Mouse (Mus musculus) liver, embryonic 15.5 days (tissue): ENCODE measurements around the gene Lgi4. TPM values are rescaled to one million over a fixed set of nuclear protein-coding genes. Genes with fewer than 3 reads are reported as not detected.

Experiments used
- ATAC-seq: fragments of 200-750 bp; cut with Nextera tagmentation; 2 replicates; pipeline ENCODE4 v1.8.0; 2017; ENCODE audit warnings: moderate number of reproducible peaks, mild to moderate bottlenecking, moderate library complexity; ENCODE audit not compliant: insufficient read depth
- H3K27ac ChIP-seq: fragments of 300-500 bp; sonication (generic); replicated peaks from 2 replicates; pipeline ENCODE4 v1.5.1; 2015; ENCODE audit warnings: mild to moderate bottlenecking, inconsistent platforms
- H3K27me3 ChIP-seq: fragments of 300-500 bp; sonication (generic); 2 replicates; pipeline ENCODE4 v1.6.1; 2015; ENCODE audit warnings: mild to moderate bottlenecking, inconsistent platforms
- H3K36me3 ChIP-seq: fragments of 300-500 bp; sonication (generic); replicated peaks from 2 replicates; pipeline ENCODE4 v1.6.1; 2015; ENCODE audit warnings: moderate library complexity, mild to moderate bottlenecking, inconsistent platforms
- H3K4me1 ChIP-seq: fragments of 300-500 bp; sonication (generic); replicated peaks from 2 replicates; pipeline ENCODE4 v1.6.1; 2015; ENCODE audit warnings: inconsistent platforms
- H3K4me2 ChIP-seq: fragments of 300-500 bp; sonication (generic); 2 replicates; pipeline ENCODE4 v1.6.1; 2015; ENCODE audit warnings: moderate library complexity, mild to moderate bottlenecking, inconsistent platforms
- H3K4me3 ChIP-seq: fragments of 300-500 bp; sonication (generic); replicated peaks from 2 replicates; pipeline ENCODE4 v1.5.1; 2015; ENCODE audit warnings: mild to moderate bottlenecking, inconsistent platforms
- H3K9ac ChIP-seq: fragments of 300-500 bp; sonication (generic); 2 replicates; pipeline ENCODE4 v1.6.1; 2015; ENCODE audit warnings: moderate library complexity, mild to moderate bottlenecking, inconsistent platforms
- H3K9me3 ChIP-seq: fragments of 300-500 bp; sonication (generic); replicated peaks from 2 replicates; pipeline ENCODE4 v1.6.1; 2016; ENCODE audit warnings: inconsistent platforms
- WGBS: fragments of 180-500 bp; shearing (Covaris S2); methylation state at CpG from one replicate; pipeline ENCODE4 v1.1.7; 2015; ENCODE audit warnings: mixed read lengths; ENCODE audit not compliant: insufficient replicate concordance; 5-methylcytosine and 5-hydroxymethylcytosine counted together
- polyA plus RNA-seq: library from polyadenylated mRNA; unstranded; fragments of >200 nt; fragmentation: Nextera tagmentation; extraction: Ambion mirVana; gene quantifications from 2 replicates; pipeline ENCODE4 v1.2.1, GENCODE M21; 2015

The Lgi4 gene
- 0.03 TPM in 1 of 2 replicates, not detected in the other for polyA plus RNA-seq

DNA sequence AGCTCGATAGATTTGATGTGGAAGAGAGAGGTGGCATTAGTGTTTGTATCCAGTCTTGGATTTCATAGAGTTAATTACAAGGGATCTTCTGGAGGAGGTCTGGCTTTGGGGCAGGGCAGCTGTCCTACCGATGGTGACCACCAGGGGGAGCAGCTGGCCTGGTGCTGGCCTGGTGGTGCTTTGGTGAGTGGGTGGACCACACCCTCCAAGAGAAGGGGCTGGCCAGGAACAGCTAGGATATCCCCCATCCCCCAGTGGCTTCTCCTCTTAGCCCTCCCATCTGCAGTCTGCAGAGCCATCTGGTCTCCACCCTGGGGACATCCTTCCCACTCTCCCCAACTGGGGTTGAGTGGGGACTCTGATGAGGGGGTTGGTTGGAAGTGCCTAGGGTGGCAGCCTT is at the start of gene Lgi4:
Gene Lgi4 (plus strand): TSS at position 235 of the 400 bp plus-strand sequence.
- Histone ChIP-seq H3K4me2 (no peak within 1 kb of the TSS), H3K9me3 (no peaks in the 10 kb centered on the region), H3K27me3 (peaks cover under 1% of the 10 kb centered on the region; the same call in 1 of the 2 replicates), H3K4me1 (peaks cover 15% of the 10 kb centered on the region), H3K27ac (0 out of 2 replicates have a peak within 1 kb of the TSS, but pooled peaks have one; percentile 19), H3K36me3 (no peaks in the 10 kb centered on the region), H3K9ac (no peak within 1 kb of the TSS), H3K4me3 (no peak within 1 kb of the TSS)
- WGBS, result 7% methylated on average over 2 of the region's 2 CpGs
- no peak for ATAC-seq

DNA sequence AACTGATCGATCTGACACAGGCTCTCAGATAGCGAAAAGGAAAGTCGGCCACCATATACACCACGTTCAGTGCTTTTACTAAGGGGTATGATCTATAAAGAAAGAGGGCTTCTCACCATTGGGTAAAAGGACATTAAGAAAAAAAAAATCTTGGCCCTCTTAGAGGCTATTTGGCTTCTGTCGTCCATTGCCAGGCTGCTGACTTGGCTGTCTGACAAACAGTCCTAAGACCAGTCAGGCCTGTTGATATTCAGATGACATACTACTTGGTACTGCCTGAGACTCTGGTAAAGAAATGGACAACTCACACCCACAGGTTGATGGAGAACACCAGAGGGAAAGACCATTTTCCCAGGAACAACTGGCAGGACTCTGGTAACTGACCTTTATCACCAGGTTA is 46.2 kb upstream of the Lgi4 start:
- no peak overlapping the region for H3K4me2 ChIP-seq
- H3K36me3 ChIP-seq, result no peaks in the 10 kb centered on the region
- no peaks in the 10 kb centered on the region for H3K27me3 ChIP-seq
- no peak overlapping the region for H3K4me3 ChIP-seq
- no peak overlapping the region for H3K9ac ChIP-seq
- H3K4me1 ChIP-seq, result peaks cover 4% of the 10 kb centered on the region; the same call in 1 of the 2 replicates
- WGBS, result 62% methylated on average over 5 of the region's 5 CpGs
- H3K27ac ChIP-seq, result no peak overlapping the region
- no peak for ATAC-seq
- no peaks in the 10 kb centered on the region for H3K9me3 ChIP-seq

DNA sequence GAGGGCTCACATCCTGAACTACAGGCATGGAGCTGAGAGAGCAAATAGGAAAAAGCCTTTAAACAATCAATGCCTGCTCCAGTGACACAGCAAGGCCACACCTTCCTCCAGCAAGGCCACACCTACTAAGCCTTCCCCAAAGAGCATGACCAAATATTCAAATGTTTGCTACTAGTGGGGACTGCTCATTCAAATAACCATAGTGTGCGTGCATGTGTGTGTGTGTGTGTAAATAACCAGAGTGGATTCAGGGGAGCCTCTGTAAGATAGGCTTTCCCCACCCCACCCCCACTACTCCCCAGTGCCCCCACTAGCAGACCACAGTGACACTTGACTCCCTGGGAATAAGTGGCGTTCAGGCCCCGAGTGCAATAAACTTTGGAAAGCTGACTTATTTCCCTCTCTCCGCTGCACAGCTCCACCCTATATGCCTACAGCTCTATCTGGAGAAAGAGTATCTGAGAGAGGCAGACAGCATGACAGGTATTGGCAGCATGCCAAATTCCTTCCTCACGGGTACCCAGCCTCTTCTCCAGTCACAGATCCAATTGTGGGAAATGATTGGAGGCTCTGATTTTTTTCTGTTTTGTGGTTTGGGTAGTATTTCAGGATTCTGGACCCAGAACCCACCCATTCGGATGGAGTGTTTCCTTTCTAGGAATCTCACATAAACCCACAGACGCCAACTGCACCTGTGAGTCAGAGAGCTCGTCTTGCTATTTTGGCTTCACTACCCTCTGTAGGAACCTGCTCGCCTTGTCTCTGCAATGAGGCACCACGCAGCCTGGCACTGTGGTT is 41.8 kb upstream of the Lgi4 start:
- no peak for ATAC-seq
- no peak overlapping the region for H3K27ac ChIP-seq
- no peak overlapping the region for H3K4me3 ChIP-seq
- WGBS, result 50% methylated on average over 10 of the region's 10 CpGs
- H3K4me1 ChIP-seq, result peaks cover 4% of the 10 kb centered on the region; the same call in 1 of the 2 replicates
- H3K27me3 ChIP-seq, result no peaks in the 10 kb centered on the region
- H3K9ac ChIP-seq, result no peak overlapping the region
- no peaks in the 10 kb centered on the region for H3K36me3 ChIP-seq
- H3K9me3 ChIP-seq, result no peaks in the 10 kb centered on the region
- H3K4me2 ChIP-seq, result no peak overlapping the region

DNA sequence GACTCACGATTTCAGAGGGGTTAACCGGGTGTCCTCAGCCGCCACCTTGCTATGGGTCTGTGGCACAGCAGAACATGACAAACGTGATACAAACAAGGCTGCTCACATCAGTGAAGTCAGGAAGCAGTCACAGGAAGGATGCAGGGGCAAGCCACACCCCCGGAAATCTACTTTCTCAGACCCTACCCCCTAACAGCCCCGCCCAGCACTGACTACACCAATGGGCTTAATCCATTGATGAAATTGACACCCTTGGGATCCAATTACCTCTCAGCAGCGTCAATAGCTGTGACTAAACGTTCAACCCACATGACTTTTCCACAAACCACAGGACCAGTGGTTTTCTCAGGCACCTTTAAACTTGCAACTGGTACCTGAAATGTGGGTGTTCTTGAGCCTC is 30.5 kb upstream of the Lgi4 start:
- H3K27me3 ChIP-seq, result no peaks in the 10 kb centered on the region

DNA sequence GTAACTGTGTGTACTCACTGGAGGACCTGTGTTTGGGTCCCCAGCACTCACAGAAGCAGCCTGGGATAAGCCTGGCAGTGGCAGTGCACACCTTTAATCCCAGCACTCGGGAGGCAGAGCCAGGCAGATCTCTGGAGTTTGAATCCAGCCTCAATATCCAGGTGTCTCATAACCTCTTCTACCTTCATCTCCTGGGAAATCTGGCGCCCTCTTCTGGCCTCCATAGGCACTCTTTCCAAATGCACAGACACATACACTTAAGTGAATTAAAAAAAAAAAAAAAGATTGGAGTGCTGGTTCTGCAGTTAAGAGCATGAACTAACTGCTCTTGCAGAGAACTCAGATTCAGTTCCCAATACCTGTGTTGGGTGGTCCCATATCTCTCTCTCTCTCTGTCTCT is 28.4 kb upstream of the Lgi4 start:
- Histone ChIP-seq H3K4me1 (peaks cover 16% of the 10 kb centered on the region; the same call in 1 of the 2 replicates), H3K27ac (no peak overlapping the region), H3K27me3 (no peaks in the 10 kb centered on the region), H3K9me3 (no peaks in the 10 kb centered on the region), H3K9ac (no peak overlapping the region), H3K36me3 (no peaks in the 10 kb centered on the region), H3K4me3 (no peak overlapping the region), H3K4me2 (no peak overlapping the region)
- no peak for ATAC-seq
- WGBS, result 52% methylated on average over 2 of the region's 2 CpGs

More for the DNA sequence above, 30.5 kb upstream of the Lgi4 start:
- Histone ChIP-seq H3K27ac (no peak overlapping the region), H3K4me1 (peaks cover 8% of the 10 kb centered on the region; the same call in 1 of the 2 replicates), H3K4me2 (no peak overlapping the region), H3K36me3 (no peaks in the 10 kb centered on the region), H3K4me3 (no peak overlapping the region), H3K9me3 (no peaks in the 10 kb centered on the region), H3K9ac (no peak overlapping the region)
- WGBS, result 50% methylated on average over 8 of the region's 8 CpGs
- ATAC-seq, result no peak

DNA sequence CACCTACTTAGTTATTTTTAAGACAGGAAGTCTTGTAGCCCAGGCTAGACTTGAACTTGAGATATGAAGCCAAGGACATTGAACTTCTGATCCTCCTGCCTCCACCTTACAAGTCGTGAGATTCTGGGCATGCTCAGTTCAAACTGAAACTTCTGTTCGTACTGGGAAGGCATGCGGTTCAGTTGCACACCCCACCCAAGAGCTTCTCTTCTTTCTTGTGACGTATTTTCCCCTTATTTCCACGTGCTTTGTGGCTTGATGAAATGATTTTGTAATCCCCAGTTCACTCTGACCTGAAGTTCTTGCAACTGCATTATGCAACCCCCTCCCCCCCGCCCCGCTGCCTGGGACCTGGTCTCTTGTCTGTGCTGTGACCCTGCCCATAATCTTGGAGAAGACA is 27.4 kb upstream of the Lgi4 start:
- no peaks in the 10 kb centered on the region for H3K9me3 ChIP-seq
- 55% methylated on average over 7 of the region's 7 CpGs for WGBS
- H3K36me3 ChIP-seq, result no peaks in the 10 kb centered on the region
- H3K9ac ChIP-seq, result no peak overlapping the region
- ATAC-seq, result no peak
- no peaks in the 10 kb centered on the region for H3K27me3 ChIP-seq
- no peak overlapping the region for H3K4me2 ChIP-seq
- H3K4me1 ChIP-seq, result peaks cover 16% of the 10 kb centered on the region; the same call in 1 of the 2 replicates
- H3K27ac ChIP-seq, result no peak overlapping the region
- H3K4me3 ChIP-seq, result no peak overlapping the region

DNA sequence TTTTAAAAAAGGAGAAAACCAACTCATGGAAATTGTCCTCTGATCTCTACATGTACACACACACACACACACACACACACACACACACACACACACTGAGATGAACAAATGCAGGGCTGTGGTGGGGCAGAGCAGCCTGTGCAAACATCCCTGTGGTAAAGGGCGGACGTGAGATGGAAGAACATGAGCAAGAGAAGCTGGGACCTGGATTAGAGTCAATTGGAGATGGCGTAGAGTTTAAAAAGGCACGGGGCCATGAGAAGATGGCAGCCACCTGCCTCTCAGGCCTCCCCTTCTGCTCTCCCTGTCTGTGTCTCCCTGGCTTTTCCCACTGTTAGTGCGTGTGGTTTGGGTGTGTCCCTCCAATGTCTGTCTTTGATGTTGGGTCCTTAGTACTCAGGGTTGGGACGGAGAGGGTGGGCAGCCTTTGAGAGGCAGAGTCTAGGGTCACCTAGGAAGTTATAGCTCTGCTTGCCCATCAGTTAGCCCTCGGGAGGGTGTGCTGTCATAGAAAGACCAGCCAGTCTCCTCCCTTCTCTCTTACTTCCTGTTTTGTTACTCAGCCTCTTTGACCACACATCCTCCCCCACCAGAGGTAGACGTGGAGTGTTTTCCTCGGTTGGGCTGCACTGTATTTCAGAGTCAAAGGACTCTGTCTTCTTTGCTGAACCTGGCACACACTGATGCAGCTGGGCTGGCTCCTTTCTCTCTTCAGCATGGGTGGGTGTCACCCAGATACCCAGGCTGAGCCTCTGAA is 25.6 kb upstream of the Lgi4 start:
- 30% methylated on average over 9 of the region's 9 CpGs for WGBS
- Histone ChIP-seq H3K9me3 (no peaks in the 10 kb centered on the region), H3K4me3 (no peak overlapping the region), H3K9ac (no peak overlapping the region), H3K27me3 (no peaks in the 10 kb centered on the region), H3K4me1 (peaks cover 16% of the 10 kb centered on the region; the same call in 1 of the 2 replicates), H3K4me2 (no peak overlapping the region), H3K27ac (0 out of 2 replicates have a peak overlapping the region, but pooled peaks have one; percentile 41), H3K36me3 (no peaks in the 10 kb centered on the region)
- peak; percentile 14; the same call in 1 of the 2 replicates for ATAC-seq

DNA sequence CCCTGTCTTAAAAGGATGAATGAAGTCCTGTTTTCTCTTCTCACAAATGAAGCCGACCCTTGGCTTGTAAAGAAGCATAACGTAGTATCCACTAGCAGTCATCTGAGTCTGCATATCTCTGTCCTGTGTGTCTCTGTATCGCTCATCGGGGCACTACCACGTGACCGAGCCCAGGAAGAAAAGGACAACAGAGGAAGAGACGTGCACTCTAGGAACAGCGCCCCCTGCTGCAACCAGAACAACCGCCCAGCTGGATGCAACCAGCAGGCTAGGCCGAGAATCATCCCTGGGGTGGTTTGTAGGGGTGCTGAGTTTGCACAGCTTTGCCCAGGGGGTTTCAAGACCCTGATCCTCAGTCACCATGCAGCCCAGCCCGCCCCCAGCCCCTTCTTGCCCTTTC is 24.4 kb upstream of the Lgi4 start:
- Histone ChIP-seq H3K27ac (no peak overlapping the region), H3K4me2 (no peak overlapping the region), H3K27me3 (no peaks in the 10 kb centered on the region), H3K9ac (no peak overlapping the region), H3K4me3 (no peak overlapping the region), H3K4me1 (peaks cover 16% of the 10 kb centered on the region; the same call in 1 of the 2 replicates), H3K9me3 (no peaks in the 10 kb centered on the region), H3K36me3 (no peaks in the 10 kb centered on the region)
- no peak for ATAC-seq
- 34% methylated on average over 11 of the region's 11 CpGs for WGBS

DNA sequence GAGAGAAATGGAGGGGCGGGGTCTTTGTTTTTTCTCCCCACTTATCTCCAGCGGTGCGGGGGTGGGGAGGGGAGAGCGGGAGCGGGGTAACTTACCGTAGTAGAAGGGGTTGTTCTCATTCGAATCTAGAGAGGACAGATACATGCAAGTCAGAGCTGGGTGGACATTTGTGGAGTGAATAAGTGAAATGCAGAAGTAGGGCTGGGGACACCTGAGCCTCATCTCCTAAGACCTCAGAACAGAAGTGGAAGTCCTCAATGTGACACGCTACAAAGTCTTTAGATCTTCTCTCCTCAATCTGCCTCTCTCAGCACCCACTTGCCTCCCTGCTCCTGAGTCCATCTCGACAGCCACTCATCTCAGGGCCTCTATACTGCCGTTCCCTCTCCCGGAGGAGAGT is 23.9 kb upstream of the Lgi4 start:
- no peaks in the 10 kb centered on the region for H3K9me3 ChIP-seq
- no peak for ATAC-seq

DNA sequence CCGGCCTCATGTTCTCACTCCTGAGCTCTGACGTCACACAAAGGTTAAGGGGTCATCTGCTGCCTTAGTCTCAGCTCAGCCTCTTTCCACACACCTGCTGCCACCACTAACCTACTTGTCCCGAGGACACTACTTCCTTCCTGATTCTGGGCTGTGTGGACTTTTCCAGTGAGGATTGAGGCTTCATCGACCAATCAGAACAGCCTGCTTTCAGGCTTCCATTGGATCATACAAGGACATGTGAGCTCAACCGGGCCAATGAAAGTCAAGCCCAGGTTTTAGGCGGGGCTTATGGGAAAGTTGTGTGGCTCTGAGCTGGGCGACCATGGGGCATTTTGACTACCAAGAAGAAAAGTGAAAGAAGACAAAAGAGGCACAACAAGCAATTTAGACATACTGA is 22.2 kb upstream of the Lgi4 start:
- Histone ChIP-seq H3K27ac (no peak overlapping the region), H3K9me3 (no peaks in the 10 kb centered on the region), H3K36me3 (no peaks in the 10 kb centered on the region), H3K4me3 (no peak overlapping the region), H3K4me2 (no peak overlapping the region), H3K4me1 (peaks cover 16% of the 10 kb centered on the region; the same call in 1 of the 2 replicates), H3K27me3 (peaks cover 13% of the 10 kb centered on the region), H3K9ac (no peak overlapping the region)
- 54% methylated on average over 7 of the region's 7 CpGs for WGBS
- ATAC-seq, result no peak

More for the DNA sequence above, 23.9 kb upstream of the Lgi4 start:
- Histone ChIP-seq H3K27ac (no peak overlapping the region), H3K27me3 (no peaks in the 10 kb centered on the region), H3K9ac (no peak overlapping the region), H3K36me3 (no peaks in the 10 kb centered on the region), H3K4me3 (no peak overlapping the region), H3K4me2 (no peak overlapping the region), H3K4me1 (peaks cover 16% of the 10 kb centered on the region; the same call in 1 of the 2 replicates)
- WGBS, result 66% methylated on average over 11 of the region's 11 CpGs

DNA sequence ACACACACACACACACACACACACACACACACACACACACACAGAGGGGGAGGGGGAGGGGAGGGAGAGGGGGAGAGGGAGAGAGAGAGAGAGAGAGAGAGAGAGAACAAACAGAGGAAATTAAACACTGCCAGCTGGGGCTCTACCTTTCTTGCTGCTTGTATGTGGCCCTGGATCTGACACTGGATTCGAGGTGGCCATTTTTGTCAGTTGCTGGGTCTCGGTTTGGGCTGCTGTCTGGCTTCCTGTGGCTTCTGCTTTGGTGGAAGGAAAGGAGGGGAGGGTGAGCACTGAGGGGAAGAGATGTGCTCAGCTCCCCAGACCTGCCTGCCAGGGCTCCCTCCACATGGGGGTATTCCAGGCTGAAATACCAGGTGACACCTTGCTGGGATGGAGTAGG is 21.5 kb upstream of the Lgi4 start:
- Histone ChIP-seq H3K27ac (no peak overlapping the region), H3K4me3 (no peak overlapping the region), H3K4me2 (no peak overlapping the region), H3K36me3 (no peaks in the 10 kb centered on the region), H3K9ac (no peak overlapping the region), H3K9me3 (no peaks in the 10 kb centered on the region), H3K4me1 (peaks cover 15% of the 10 kb centered on the region; the same call in 1 of the 2 replicates), H3K27me3 (peaks cover 19% of the 10 kb centered on the region)
- 18% methylated on average over 2 of the region's 2 CpGs for WGBS
- ATAC-seq, result no peak
